Comparison of ENCODE assay signal across 19 mouse cellular contexts in genomic region chr2:3456590-3456989, GRCm38 (mm10). TPM values are rescaled to one million over a fixed set of nuclear protein-coding genes. Genes with fewer than 3 reads are reported as not detected.
DNase-seq lines count a peak whose midpoint lies in the region; ATAC-seq and TF ChIP-seq lines count a peak whose summit lies in the region.
"Had no signal": no experiment of that assay in that cellular context is flagged by ENCODE, and none has a peak within 500 bp of the region (broad histone marks: within the 10 kb centered on the region; RNA-seq: fewer than 3 reads in every experiment).

No protein-coding gene starts in this region.

- no peak for TF ChIP-seq RAD21 in MEL (IDR thresholded peaks at IDR 0.05; ENCODE audit: low read depth, low read length)

- no peaks in the 10 kb centered on the region for H3K9me3 ChIP-seq in lung, embryonic 14.5 days (ENCODE audit: low read depth, low read length)
- no peaks in the 10 kb centered on the region for H3K9me3 ChIP-seq in MEL (replicated peaks; ENCODE audit: insufficient read depth, low read length)
- H3K9me3 ChIP-seq in intestine, embryonic 15.5 days: no peaks in the 10 kb centered on the region
- H3K9me3 ChIP-seq: heart, embryonic 15.5 days; midbrain, embryonic 10.5 days had no signal

- no peaks in the 10 kb centered on the region for H3K27me3 ChIP-seq in lung, embryonic 14.5 days (ENCODE audit: insufficient read depth, low read length)
- H3K27me3 ChIP-seq in MEL (ENCODE audit: control insufficient read depth in 1 of 2, insufficient read depth in 2 of 2, low read length in 2 of 2): no peaks in the 10 kb centered on the region
- no peaks in the 10 kb centered on the region for H3K27me3 ChIP-seq in intestine, embryonic 15.5 days (replicated peaks)
- H3K27me3 ChIP-seq: heart, embryonic 15.5 days had no signal

- 0 out of 2 replicates have a peak, but pooled peaks have one; percentile 19 for TF ChIP-seq CTCF in lung, embryonic 14.5 days (IDR thresholded peaks at IDR 0.05; ENCODE audit: low read depth)
- TF ChIP-seq CTCF in MEL (IDR thresholded peaks at IDR 0.05 in 2 of 3, conservative IDR thresholded peaks at IDR 0.05 in 1 of 3; ENCODE audit: control insufficient read depth in 1 of 3, insufficient read depth in 1 of 3, low read depth in 2 of 3, low read length in 3 of 3, poor library complexity in 1 of 3, severe bottlenecking in 1 of 3): peak in 2 of 3 experiments; percentile 4 to 25; a peak in 2 of 6 replicates

- 81% methylated on average over 4 of the region's 4 CpGs for WGBS in lung, embryonic 14.5 days
- WGBS in intestine, embryonic 15.5 days: 79% methylated on average over 4 of the region's 4 CpGs

- no peak overlapping the region for H3K4me3 ChIP-seq in lung, embryonic 14.5 days (ENCODE audit: low read depth, low read length)
- H3K4me3 ChIP-seq in MEL (ENCODE audit: control insufficient read depth in 1 of 2, insufficient read depth in 1 of 2, low read depth in 2 of 2, low read length in 2 of 2): no peak overlapping the region
- H3K4me3 ChIP-seq in intestine, embryonic 15.5 days (replicated peaks): no peak overlapping the region
- H3K4me3 ChIP-seq: heart, embryonic 15.5 days; midbrain, embryonic 10.5 days had no signal

- no peak for TF ChIP-seq POLR2A in MEL (IDR thresholded peaks at IDR 0.05; ENCODE audit: control insufficient read depth in 1 of 2, insufficient read depth in 1 of 2, low read depth in 1 of 2, low read length in 2 of 2, poor library complexity in 1 of 2)

- no peak overlapping the region for H3K4me2 ChIP-seq in lung, embryonic 14.5 days
- no peak overlapping the region for H3K4me2 ChIP-seq in intestine, embryonic 15.5 days (replicated peaks)
- H3K4me2 ChIP-seq: heart, embryonic 15.5 days; liver, embryonic 11.5 days had no signal

- H3K27ac ChIP-seq in lung, embryonic 14.5 days (ENCODE audit: low read depth): no peak overlapping the region
- H3K27ac ChIP-seq in MEL (ENCODE audit: control insufficient read depth, low read depth, low read length): no peak overlapping the region
- no peak overlapping the region for H3K27ac ChIP-seq in intestine, embryonic 15.5 days
- H3K27ac ChIP-seq: heart, embryonic 15.5 days; midbrain, embryonic 10.5 days had no signal

- ATAC-seq in lung, embryonic 14.5 days (ENCODE audit: insufficient read depth): no peak
- ATAC-seq in megakaryocyte progenitor cell, adult 5-6 weeks (replicated peaks; ENCODE audit: poor library complexity): peak; percentile 80
- ATAC-seq in intestine, embryonic 15.5 days: no peak
- ATAC-seq: activated CD4-positive, CD25-positive, alpha-beta regulatory T cell, adult 4 months; forebrain, embryonic 14.5 days had no signal

- intact Hi-C loops in left cerebral cortex, postnatal 14 days (cut with DNase I): no loop called here

- H3K4me1 ChIP-seq in lung, embryonic 14.5 days (ENCODE audit: insufficient read depth): no peaks in the 10 kb centered on the region
- no peaks in the 10 kb centered on the region for H3K4me1 ChIP-seq in MEL (ENCODE audit: control insufficient read depth in 1 of 2, insufficient read depth in 2 of 2, low read length in 2 of 2)
- H3K4me1 ChIP-seq in intestine, embryonic 15.5 days (replicated peaks): no peaks in the 10 kb centered on the region
- H3K4me1 ChIP-seq: heart, embryonic 15.5 days; midbrain, embryonic 10.5 days had no signal

- H3K79me2 ChIP-seq in MEL (ENCODE audit: control insufficient read depth, insufficient read depth, low read length, poor library complexity): no peaks in the 10 kb centered on the region

- DNase-seq in cerebellum, postnatal 10 days: peak; percentile 10 to 34
- no peak for DNase-seq in cerebellum, postnatal 25 days
- no peak for DNase-seq in lung, embryonic 14.5 days
- no peak for DNase-seq in lung, postnatal 25 days (ENCODE audit: low spot score)
- DNase-seq in MEL (ENCODE audit: low read depth, low spot score): peak; percentile 21
- DNase-seq in left cerebral cortex, postnatal 14 days (ENCODE audit: low spot score in 2 of 2): no peak
- DNase-seq: adrenal gland, postnatal 14 days; cerebellum, adult 8-10 months; kidney, adult 8-10 months; lung, postnatal 10 days had no signal

- no peak overlapping the region for H3K9ac ChIP-seq in lung, embryonic 14.5 days
- H3K9ac ChIP-seq in MEL (ENCODE audit: control insufficient read depth, low read depth, low read length, poor library complexity, severe bottlenecking): no peak overlapping the region
- H3K9ac ChIP-seq in intestine, embryonic 15.5 days: no peak overlapping the region
- H3K9ac ChIP-seq: heart, embryonic 15.5 days had no signal

- H3K36me3 ChIP-seq in lung, embryonic 14.5 days (ENCODE audit: insufficient read depth): peaks cover 63% of the 10 kb centered on the region
- H3K36me3 ChIP-seq in MEL (ENCODE audit: control insufficient read depth in 1 of 2, insufficient read depth in 2 of 2, low read length in 2 of 2): peaks cover 3 to 15% of the 10 kb centered on the region in 2 experiments; a peak in 3 of 4 replicates
- H3K36me3 ChIP-seq in intestine, embryonic 15.5 days: peaks cover 10% of the 10 kb centered on the region; the same call in 1 of the 2 replicates

- no peak for TF ChIP-seq EP300 in MEL (IDR thresholded peaks at IDR 0.05; ENCODE audit: low read depth in 1 of 2, low read length in 2 of 2)

TF ChIP-seq in MEL, 35 proteins besides CTCF, POLR2A, EP300 and RAD21 (continues in another document):
- no peak for TF ChIP-seq NELFE (IDR thresholded peaks at IDR 0.05; ENCODE audit: low read depth, low read length)
- TF ChIP-seq BHLHE40 (IDR thresholded peaks at IDR 0.05; ENCODE audit: borderline replicate concordance, low read depth, low read length): no peak
- TF ChIP-seq MAFK (IDR thresholded peaks at IDR 0.05; ENCODE audit: borderline replicate concordance, low read depth, low read length): no peak
- TF ChIP-seq ZC3H11A (IDR thresholded peaks at IDR 0.05; ENCODE audit: low read depth, low read length): no peak
- no peak for TF ChIP-seq TBP (IDR thresholded peaks at IDR 0.05; ENCODE audit: low read depth, low read length)
- TF ChIP-seq MAZ (IDR thresholded peaks at IDR 0.05; ENCODE audit: low read depth, low read length): no peak
- TF ChIP-seq UBTF (IDR thresholded peaks at IDR 0.05; ENCODE audit: borderline replicate concordance, insufficient read depth, low read depth, low read length): no peak
- no peak for TF ChIP-seq CHD2 (IDR thresholded peaks at IDR 0.05; ENCODE audit: low read length)
- TF ChIP-seq TAL1 (IDR thresholded peaks at IDR 0.05; ENCODE audit: low read length): no peak
- TF ChIP-seq MEF2A (IDR thresholded peaks at IDR 0.05; ENCODE audit: extremely low read depth, insufficient replicate concordance, low read depth, low read length, poor library complexity, severe bottlenecking): no peak

RNA-seq across cellular contexts. Expression of gene Suv39h2, which starts 18.2 kb away (rescaled TPM):
- 24.3 and 25.0 TPM in 2 replicates for polyA plus RNA-seq in lung, embryonic 14.5 days (2014; fragmentation: Nextera tagmentation; extraction: Ambion mirVana)
- total RNA-seq in MEL (2012; rRNA removed): 13.9 and 14.3 TPM in 2 replicates
- polyA plus RNA-seq in MEL (2012; ENCODE audit: insufficient read depth in 1 of 2, insufficient read length in 2 of 2, low read depth in 1 of 2, low replicate concordance in 2 of 2, missing spikeins in 1 of 2): 10 to 100 TPM in 1 of 2 experiments, not detected in 1; 16.0 TPM
- 16.9 and 20.0 TPM in 2 replicates for total RNA-seq in megakaryocyte progenitor cell, adult 5-6 weeks (2015)
- total RNA-seq in megakaryocyte progenitor cell, adult 5-6 weeks (2017): 15.6 and 17.4 TPM in 2 replicates
- polyA plus RNA-seq in intestine, embryonic 15.5 days (2015; fragmentation: Nextera tagmentation; extraction: Ambion mirVana): 10.8 and 12.5 TPM in 2 replicates
- 1 to 10 TPM; 3.1 to 3.2 TPM for total RNA-seq in left cerebral cortex, postnatal 14 days (2021)

RNA-seq across cellular contexts. Expression of gene Dclre1c, which starts 32.7 kb away (rescaled TPM):
- polyA plus RNA-seq in lung, embryonic 14.5 days (2014; fragmentation: Nextera tagmentation; extraction: Ambion mirVana): 5.8 and 5.9 TPM in 2 replicates
- 7.2 and 7.5 TPM in 2 replicates for total RNA-seq in MEL (2012; rRNA removed)
- 100 to 1,000 TPM in 1 of 2 experiments, 10 to 100 TPM in 1; 13.8 to 162 TPM for polyA plus RNA-seq in MEL (2012; ENCODE audit: insufficient read depth in 1 of 2, insufficient read length in 2 of 2, low read depth in 1 of 2, low replicate concordance in 2 of 2, missing spikeins in 1 of 2)
- 10.2 and 17.1 TPM in 2 replicates for total RNA-seq in megakaryocyte progenitor cell, adult 5-6 weeks (2015)
- 9.6 and 15.3 TPM in 2 replicates for total RNA-seq in megakaryocyte progenitor cell, adult 5-6 weeks (2017)
- polyA plus RNA-seq in intestine, embryonic 15.5 days (2015; fragmentation: Nextera tagmentation; extraction: Ambion mirVana): 6.2 and 6.3 TPM in 2 replicates
- total RNA-seq in left cerebral cortex, postnatal 14 days (2021): 10 to 100 TPM; 10.1 to 10.8 TPM

RNA-seq across cellular contexts. Expression of gene Meig1, which starts 34.1 kb away (rescaled TPM):
- polyA plus RNA-seq in lung, embryonic 14.5 days (2014; fragmentation: Nextera tagmentation; extraction: Ambion mirVana): 0.73 TPM in 1 of 2 replicates, not detected in the other
- 0.33 TPM in 1 of 2 replicates, not detected in the other for total RNA-seq in MEL (2012; rRNA removed)
- polyA plus RNA-seq in MEL (2012; ENCODE audit: insufficient read depth in 1 of 2, insufficient read length in 2 of 2, low read depth in 1 of 2, low replicate concordance in 2 of 2, missing spikeins in 1 of 2): not detected
- not detected in 2 replicates for total RNA-seq in megakaryocyte progenitor cell, adult 5-6 weeks (2015)
- not detected in 2 replicates for total RNA-seq in megakaryocyte progenitor cell, adult 5-6 weeks (2017)
- not detected in 2 replicates for polyA plus RNA-seq in intestine, embryonic 15.5 days (2015; fragmentation: Nextera tagmentation; extraction: Ambion mirVana)
- 1 to 10 TPM; 2.0 to 3.6 TPM for total RNA-seq in left cerebral cortex, postnatal 14 days (2021)
- total RNA-seq: adrenal gland, postnatal 14 days; hematopoietic stem cell, adult 5-6 weeks had no signal
- polyA plus RNA-seq: activated CD4-positive, CD25-positive, alpha-beta regulatory T cell, adult 4 months; liver, embryonic 11.5 days; midbrain, embryonic 10.5 days; stomach, embryonic 14.5 days had no signal

RNA-seq across cellular contexts. Expression of gene Gm45902, which starts 56.0 kb away (rescaled TPM):
- polyA plus RNA-seq in lung, embryonic 14.5 days (2014; fragmentation: Nextera tagmentation; extraction: Ambion mirVana): 7.1 and 7.5 TPM in 2 replicates
- 2.9 and 3.6 TPM in 2 replicates for total RNA-seq in MEL (2012; rRNA removed)
- polyA plus RNA-seq in MEL (2012; ENCODE audit: insufficient read depth in 1 of 2, insufficient read length in 2 of 2, low read depth in 1 of 2, low replicate concordance in 2 of 2, missing spikeins in 1 of 2): 1 to 10 TPM in 1 of 2 experiments, not detected in 1; 3.8 TPM
- total RNA-seq in megakaryocyte progenitor cell, adult 5-6 weeks (2015): 5.3 and 6.0 TPM in 2 replicates
- 11.9 and 12.8 TPM in 2 replicates for total RNA-seq in megakaryocyte progenitor cell, adult 5-6 weeks (2017)
- 3.3 and 3.6 TPM in 2 replicates for polyA plus RNA-seq in intestine, embryonic 15.5 days (2015; fragmentation: Nextera tagmentation; extraction: Ambion mirVana)
- total RNA-seq in left cerebral cortex, postnatal 14 days (2021): 1 to 10 TPM; 5.6 to 5.7 TPM

RNA-seq across cellular contexts. Expression of gene Hspa14, which starts 56.0 kb away (rescaled TPM):
- polyA plus RNA-seq in lung, embryonic 14.5 days (2014; fragmentation: Nextera tagmentation; extraction: Ambion mirVana): 128 TPM in 2 replicates
- total RNA-seq in MEL (2012; rRNA removed): 158 and 161 TPM in 2 replicates
- polyA plus RNA-seq in MEL (2012; ENCODE audit: insufficient read depth in 1 of 2, insufficient read length in 2 of 2, low read depth in 1 of 2, low replicate concordance in 2 of 2, missing spikeins in 1 of 2): 100 to 1,000 TPM; 129 to 333 TPM
- 65.8 and 83.1 TPM in 2 replicates for total RNA-seq in megakaryocyte progenitor cell, adult 5-6 weeks (2015)
- 172 TPM in 2 replicates for total RNA-seq in megakaryocyte progenitor cell, adult 5-6 weeks (2017)
- polyA plus RNA-seq in intestine, embryonic 15.5 days (2015; fragmentation: Nextera tagmentation; extraction: Ambion mirVana): 98.9 and 107 TPM in 2 replicates
- total RNA-seq in left cerebral cortex, postnatal 14 days (2021): 10 to 100 TPM; 42.6 to 43.3 TPM

Comparison
In these comparisons a context has a peak if more than half of its experiments do, and no peak if none do; other contexts are left out.
1. DNase-seq: peak in cerebellum, postnatal 10 days (2 of 2) and MEL (single experiment); none in cerebellum, postnatal 25 days (0 of 2), lung, embryonic 14.5 days (single experiment), lung, postnatal 25 days (single experiment) and left cerebral cortex, postnatal 14 days (0 of 2).